Mouse (Mus musculus) neural tube, embryonic 12.5 days (tissue): ENCODE measurements around the gene Rps11. TPM values are rescaled to one million over a fixed set of nuclear protein-coding genes. Genes with fewer than 3 reads are reported as not detected.
"Not testable (repeated sequence)": the region's sequence is repeated elsewhere in the genome, so short reads cannot be mapped to it uniquely, and the experiment has no call there.

ENCODE experiments used
- ATAC-seq: fragments of 200-750 bp; cut with Nextera tagmentation; 2 replicates; pipeline ENCODE4 v1.8.0; 2017; ENCODE audit warnings: low read depth, mild to moderate bottlenecking, moderate TSS enrichment, moderate library complexity; ENCODE audit not compliant: low FRiP score
- H3K27ac ChIP-seq: fragments of 300-500 bp; sonication (generic); 2 replicates; pipeline ENCODE4 v1.5.1; 2016
- H3K27me3 ChIP-seq: fragments of 300-500 bp; sonication (generic); replicated peaks from 2 replicates; pipeline ENCODE4 v1.6.1; 2016; ENCODE audit warnings: mild to moderate bottlenecking
- H3K36me3 ChIP-seq: fragments of 300-500 bp; sonication (generic); 2 replicates; pipeline ENCODE4 v1.6.1; 2016; ENCODE audit warnings: mild to moderate bottlenecking
- H3K4me1 ChIP-seq: fragments of 300-500 bp; sonication (generic); 2 replicates; pipeline ENCODE4 v1.6.1; 2016
- H3K4me2 ChIP-seq: fragments of 300-500 bp; sonication (generic); replicated peaks from 2 replicates; pipeline ENCODE4 v1.6.1; 2016; ENCODE audit warnings: mild to moderate bottlenecking
- H3K4me3 ChIP-seq: fragments of 300-500 bp; sonication (generic); 2 replicates; pipeline ENCODE4 v1.5.1; 2016
- H3K9ac ChIP-seq: fragments of 300-500 bp; sonication (generic); 2 replicates; pipeline ENCODE4 v1.6.1; 2016; ENCODE audit warnings: mild to moderate bottlenecking
- H3K9me3 ChIP-seq: fragments of 300-500 bp; sonication (generic); 2 replicates; pipeline ENCODE4 v1.6.1; 2016; ENCODE audit warnings: mild to moderate bottlenecking
- WGBS: fragments of 180-500 bp; shearing (Covaris S2); methylation state at CpG from one replicate; pipeline ENCODE4 v1.1.7; 2016; 5-methylcytosine and 5-hydroxymethylcytosine counted together
- polyA plus RNA-seq: library from polyadenylated mRNA; unstranded; fragments of >200 nt; fragmentation: Nextera tagmentation; extraction: Ambion mirVana; gene quantifications from 2 replicates; pipeline ENCODE4 v1.2.1, GENCODE M21; 2016

Rps11 gene
- polyA plus RNA-seq, 1 experiment from 2014 or later = 1,089 TPM

GRCm38 (mm10) chr7:45117566-45117965, 6.7 kb downstream of the Rps11 start:
- WGBS = 86% methylated on average over 8 of the region's 8 CpGs
- Histone ChIP-seq H3K4me3 (no peak overlapping the region), H3K4me2 (no peak overlapping the region), H3K36me3 (peaks cover 37% of the 10 kb centered on the region), H3K9me3 (no peaks in the 10 kb centered on the region), H3K4me1 (peaks cover 5% of the 10 kb centered on the region), H3K27ac (no peak overlapping the region), H3K9ac (no peak overlapping the region), H3K27me3 (no peaks in the 10 kb centered on the region)
- ATAC-seq = no peak

GRCm38 (mm10) chr7:45113476-45113875, 10.8 kb downstream of the Rps11 start:
- WGBS = 88% methylated on average over 2 of the region's 2 CpGs

GRCm38 (mm10) chr7:45112529-45112928, 11.7 kb downstream of the Rps11 start:
- WGBS = 80% methylated on average over 3 of the region's 3 CpGs
- Histone ChIP-seq H3K27me3 (no peaks in the 10 kb centered on the region), H3K4me1 (no peaks in the 10 kb centered on the region), H3K9me3 (no peaks in the 10 kb centered on the region), H3K4me2 (no peak overlapping the region), H3K9ac (no peak overlapping the region), H3K27ac (no peak overlapping the region), H3K4me3 (no peak overlapping the region), H3K36me3 (no peaks in the 10 kb centered on the region; the same call in 1 of the 2 replicates)
- no peak for ATAC-seq

More at GRCm38 (mm10) chr7:45113476-45113875, 10.8 kb downstream of the Rps11 start:
- Histone ChIP-seq H3K27ac (no peak overlapping the region), H3K36me3 (no peaks in the 10 kb centered on the region; the same call in 1 of the 2 replicates), H3K9ac (no peak overlapping the region), H3K27me3 (no peaks in the 10 kb centered on the region), H3K4me1 (no peaks in the 10 kb centered on the region), H3K4me2 (no peak overlapping the region), H3K4me3 (no peak overlapping the region), H3K9me3 (no peaks in the 10 kb centered on the region)
- no peak for ATAC-seq

- no peak for ATAC-seq
- Histone ChIP-seq H3K36me3 (no peaks in the 10 kb centered on the region), H3K27ac (no peak overlapping the region), H3K9ac (no peak overlapping the region), H3K9me3 (no peaks in the 10 kb centered on the region), H3K4me2 (no peak overlapping the region), H3K4me1 (no peaks in the 10 kb centered on the region), H3K27me3 (no peaks in the 10 kb centered on the region), H3K4me3 (no peak overlapping the region)
- WGBS = 71% methylated on average over 2 of the region's 2 CpGs
These were observed 12.3 kb downstream of the Rps11 start for GRCm38 (mm10) chr7:45111940-45112339.

- not testable (repeated sequence) for H3K4me1 ChIP-seq, H3K27ac ChIP-seq, H3K9me3 ChIP-seq, H3K4me2 ChIP-seq, H3K9ac ChIP-seq, H3K36me3 ChIP-seq, H3K27me3 ChIP-seq, ATAC-seq, H3K4me3 ChIP-seq
- 95% methylated on average over 4 of the region's 4 CpGs for WGBS
These were observed 14.2 kb downstream of the Rps11 start for GRCm38 (mm10) chr7:45110089-45110488.

GRCm38 (mm10) chr7:45107052-45107645, 17.1 kb downstream of the Rps11 start:
- Histone ChIP-seq H3K9me3 (no peaks in the 10 kb centered on the region), H3K4me1 (peaks cover 7% of the 10 kb centered on the region; the same call in 1 of the 2 replicates), H3K9ac (no peak overlapping the region), H3K36me3 (no peaks in the 10 kb centered on the region), H3K4me3 (no peak overlapping the region), H3K27me3 (no peaks in the 10 kb centered on the region), H3K4me2 (no peak overlapping the region), H3K27ac (no peak overlapping the region)
- no peak for ATAC-seq
- 54% methylated on average over 5 of the region's 5 CpGs for WGBS

GRCm38 (mm10) chr7:45106441-45106840, 17.8 kb downstream of the Rps11 start:
- no peak overlapping the region for H3K9ac ChIP-seq
- H3K4me3 ChIP-seq = no peak overlapping the region
- peaks cover 7% of the 10 kb centered on the region; the same call in 1 of the 2 replicates for H3K4me1 ChIP-seq
- H3K4me2 ChIP-seq = 0 out of 2 replicates have a peak overlapping the region, but pooled peaks have one; percentile 17
- no peaks in the 10 kb centered on the region for H3K27me3 ChIP-seq
- no peak for ATAC-seq
- H3K27ac ChIP-seq = no peak overlapping the region
- no peaks in the 10 kb centered on the region for H3K9me3 ChIP-seq
- no peaks in the 10 kb centered on the region for H3K36me3 ChIP-seq
- 25% methylated on average over 6 of the region's 6 CpGs for WGBS

GRCm38 (mm10) chr7:45105491-45105890, 18.7 kb downstream of the Rps11 start:
- WGBS = 76% methylated on average over 8 of the region's 8 CpGs

GRCm38 (mm10) chr7:45104941-45105340, 19.3 kb downstream of the Rps11 start:
- H3K9me3 ChIP-seq = no peaks in the 10 kb centered on the region
- no peak overlapping the region for H3K9ac ChIP-seq
- no peak for ATAC-seq
- H3K36me3 ChIP-seq = no peaks in the 10 kb centered on the region
- no peaks in the 10 kb centered on the region for H3K27me3 ChIP-seq
- H3K27ac ChIP-seq = no peak overlapping the region
- 91% methylated on average over 5 of the region's 5 CpGs for WGBS
- peaks cover 7% of the 10 kb centered on the region; the same call in 1 of the 2 replicates for H3K4me1 ChIP-seq
- no peak overlapping the region for H3K4me3 ChIP-seq
- H3K4me2 ChIP-seq = no peak overlapping the region

More at GRCm38 (mm10) chr7:45105491-45105890, 18.7 kb downstream of the Rps11 start:
- H3K27ac ChIP-seq = no peak overlapping the region
- no peaks in the 10 kb centered on the region for H3K27me3 ChIP-seq
- no peaks in the 10 kb centered on the region for H3K36me3 ChIP-seq
- peaks cover 7% of the 10 kb centered on the region; the same call in 1 of the 2 replicates for H3K4me1 ChIP-seq
- no peaks in the 10 kb centered on the region for H3K9me3 ChIP-seq
- no peak overlapping the region for H3K4me3 ChIP-seq
- no peak for ATAC-seq
- no peak overlapping the region for H3K4me2 ChIP-seq
- H3K9ac ChIP-seq = no peak overlapping the region

GRCm38 (mm10) chr7:45103652-45104180, 20.5 kb downstream of the Rps11 start, which contains the start of gene Fcgrt:
TSS of gene Fcgrt (minus strand) at chr7:45103851.
- Histone ChIP-seq H3K9me3 (no peaks in the 10 kb centered on the region), H3K4me2 (no peak within 1 kb of the TSS; the same call in 1 of the 2 replicates), H3K9ac (no peak within 1 kb of the TSS), H3K27me3 (no peaks in the 10 kb centered on the region), H3K4me1 (peaks cover 7% of the 10 kb centered on the region; the same call in 1 of the 2 replicates), H3K4me3 (no peak within 1 kb of the TSS; the same call in 1 of the 2 replicates), H3K27ac (no peak within 1 kb of the TSS), H3K36me3 (no peaks in the 10 kb centered on the region)
- 77% methylated on average over 7 of the region's 7 CpGs for WGBS
- no peak for ATAC-seq

- no peak overlapping the region for H3K27ac ChIP-seq
- no peak overlapping the region for H3K9ac ChIP-seq
- no peak for ATAC-seq
- H3K9me3 ChIP-seq = no peaks in the 10 kb centered on the region
- H3K4me1 ChIP-seq = peaks cover 7% of the 10 kb centered on the region; the same call in 1 of the 2 replicates
- no peaks in the 10 kb centered on the region for H3K27me3 ChIP-seq
- H3K36me3 ChIP-seq = no peaks in the 10 kb centered on the region
- no peak overlapping the region; the same call in 1 of the 2 replicates for H3K4me3 ChIP-seq
- no peak overlapping the region; the same call in 1 of the 2 replicates for H3K4me2 ChIP-seq
- WGBS = 84% methylated on average over 9 of the region's 9 CpGs
These were observed 21.2 kb downstream of the Rps11 start for GRCm38 (mm10) chr7:45102940-45103585.

GRCm38 (mm10) chr7:45102441-45102840, 21.8 kb downstream of the Rps11 start:
- WGBS = 87% methylated on average over 11 of the region's 11 CpGs
- no peaks in the 10 kb centered on the region for H3K27me3 ChIP-seq
- no peak overlapping the region for H3K4me2 ChIP-seq
- no peak overlapping the region for H3K9ac ChIP-seq
- H3K4me1 ChIP-seq = peaks cover 7% of the 10 kb centered on the region; the same call in 1 of the 2 replicates
- no peak overlapping the region; the same call in 1 of the 2 replicates for H3K4me3 ChIP-seq
- H3K36me3 ChIP-seq = no peaks in the 10 kb centered on the region
- no peak overlapping the region for H3K27ac ChIP-seq
- H3K9me3 ChIP-seq = no peaks in the 10 kb centered on the region
- ATAC-seq = no peak
